Mouse (Mus musculus) stomach, embryonic 16.5 days (tissue): ENCODE measurements around the gene Cacng3. TPM values are rescaled to one million over a fixed set of nuclear protein-coding genes. Genes with fewer than 3 reads are reported as not detected.

ENCODE experiments used
- ATAC-seq: fragments of 200-750 bp; cut with Nextera tagmentation; 2 replicates; pipeline ENCODE4 v1.8.0; 2017; ENCODE audit warnings: moderate number of reproducible peaks, moderate TSS enrichment; ENCODE audit not compliant: insufficient read depth, low FRiP score
- H3K27ac ChIP-seq: fragments of 300-500 bp; sonication (generic); 2 replicates; pipeline ENCODE4 v1.5.1; 2014; ENCODE audit warnings: low read length
- H3K27me3 ChIP-seq: fragments of 300-500 bp; sonication (generic); 2 replicates; pipeline ENCODE4 v1.6.1; 2014; ENCODE audit warnings: low read length, control low read depth, mixed read lengths; ENCODE audit not compliant: control insufficient read depth, insufficient read depth
- H3K36me3 ChIP-seq: fragments of 300-500 bp; sonication (generic); 2 replicates; pipeline ENCODE4 v1.6.1; 2014; ENCODE audit warnings: low read length; ENCODE audit not compliant: control insufficient read depth, insufficient read depth
- H3K4me1 ChIP-seq: fragments of 300-500 bp; sonication (generic); 2 replicates; pipeline ENCODE4 v1.6.1; 2014; ENCODE audit warnings: low read length, control low read depth, mixed read lengths; ENCODE audit not compliant: control insufficient read depth, insufficient read depth
- H3K4me2 ChIP-seq: fragments of 300-500 bp; sonication (generic); 2 replicates; pipeline ENCODE4 v1.6.1; 2014; ENCODE audit warnings: low read depth, low read length, mixed read lengths
- H3K4me3 ChIP-seq: fragments of 300-500 bp; sonication (generic); replicated peaks from 2 replicates; pipeline ENCODE4 v1.5.1; 2014; ENCODE audit warnings: mild to moderate bottlenecking, low read length
- H3K9ac ChIP-seq: fragments of 300-500 bp; sonication (generic); 2 replicates; pipeline ENCODE4 v1.6.1; 2014; ENCODE audit warnings: low read length
- H3K9me3 ChIP-seq: fragments of 300-500 bp; sonication (generic); replicated peaks from 2 replicates; pipeline ENCODE4 v1.6.1; 2016; ENCODE audit warnings: low read length, control low read depth; ENCODE audit not compliant: control insufficient read depth
- WGBS: fragments of 180-500 bp; shearing (Covaris S2); extraction: QIAGEN DNeasy Blood & Tissue Kit; methylation state at CpG from one replicate; pipeline ENCODE4 v1.1.7; 2014; 5-methylcytosine and 5-hydroxymethylcytosine counted together
- polyA plus RNA-seq: library from polyadenylated mRNA; unstranded; fragments of >200 nt; fragmentation: Nextera tagmentation; extraction: Ambion mirVana; gene quantifications from 2 replicates; pipeline ENCODE4 v1.2.1, GENCODE M21; 2015

The Cacng3 gene
- polyA plus RNA-seq, 1 experiment from 2014 or later, result 0.14 TPM

GRCm38 (mm10) chr7:122649306-122649705 lies 21.0 kb upstream of the Cacng3 start:
- Histone ChIP-seq H3K4me1 (no peaks in the 10 kb centered on the region), H3K36me3 (no peaks in the 10 kb centered on the region), H3K4me2 (no peak overlapping the region), H3K9me3 (no peaks in the 10 kb centered on the region), H3K4me3 (no peak overlapping the region), H3K9ac (no peak overlapping the region), H3K27me3 (no peaks in the 10 kb centered on the region), H3K27ac (no peak overlapping the region)
- 81% methylated on average over 10 of the region's 10 CpGs for WGBS
- ATAC-seq, result no peak

- Histone ChIP-seq H3K4me1 (no peaks in the 10 kb centered on the region), H3K36me3 (no peaks in the 10 kb centered on the region), H3K9me3 (no peaks in the 10 kb centered on the region), H3K4me2 (no peak overlapping the region), H3K9ac (no peak overlapping the region), H3K27ac (no peak overlapping the region), H3K27me3 (no peaks in the 10 kb centered on the region), H3K4me3 (no peak overlapping the region)
- no peak for ATAC-seq
- WGBS, result 79% methylated on average over 3 of the region's 3 CpGs
These were observed 17.8 kb upstream of the Cacng3 start for GRCm38 (mm10) chr7:122652523-122652922.

- Histone ChIP-seq H3K9ac (no peak overlapping the region), H3K4me1 (no peaks in the 10 kb centered on the region), H3K9me3 (no peaks in the 10 kb centered on the region), H3K27ac (no peak overlapping the region), H3K27me3 (no peaks in the 10 kb centered on the region), H3K36me3 (no peaks in the 10 kb centered on the region), H3K4me2 (no peak overlapping the region), H3K4me3 (no peak overlapping the region)
- no peak for ATAC-seq
- WGBS, result 84% methylated on average over 3 of the region's 3 CpGs
These were observed 13.6 kb upstream of the Cacng3 start for GRCm38 (mm10) chr7:122656671-122657070.

- H3K27me3 ChIP-seq, result no peaks in the 10 kb centered on the region
- H3K4me1 ChIP-seq, result no peaks in the 10 kb centered on the region
- no peak overlapping the region for H3K27ac ChIP-seq
- H3K36me3 ChIP-seq, result no peaks in the 10 kb centered on the region
- ATAC-seq, result peak; percentile 44; the same call in 1 of the 2 replicates
- H3K4me2 ChIP-seq, result no peak overlapping the region
- no peak overlapping the region for H3K9ac ChIP-seq
- H3K4me3 ChIP-seq, result no peak overlapping the region
- H3K9me3 ChIP-seq, result no peaks in the 10 kb centered on the region
- WGBS, result 78% methylated on average over 5 of the region's 5 CpGs
These were observed 12.7 kb upstream of the Cacng3 start for GRCm38 (mm10) chr7:122657423-122658126.

GRCm38 (mm10) chr7:122665311-122666049 lies 4.8 kb upstream of the Cacng3 start:
- Histone ChIP-seq H3K9ac (no peak overlapping the region), H3K9me3 (no peaks in the 10 kb centered on the region), H3K36me3 (no peaks in the 10 kb centered on the region), H3K4me2 (no peak overlapping the region), H3K27ac (no peak overlapping the region), H3K4me1 (no peaks in the 10 kb centered on the region), H3K4me3 (no peak overlapping the region), H3K27me3 (no peaks in the 10 kb centered on the region)
- no peak for ATAC-seq
- 38% methylated on average over 7 of the region's 7 CpGs for WGBS

GRCm38 (mm10) chr7:122667903-122668302 lies 2.4 kb upstream of the Cacng3 start:
- no peak for ATAC-seq
- no peak overlapping the region for H3K27ac ChIP-seq
- H3K9me3 ChIP-seq, result no peaks in the 10 kb centered on the region
- no peaks in the 10 kb centered on the region for H3K4me1 ChIP-seq
- 26% methylated on average over 5 of the region's 5 CpGs for WGBS
- no peak overlapping the region for H3K9ac ChIP-seq
- H3K4me2 ChIP-seq, result no peak overlapping the region
- H3K4me3 ChIP-seq, result no peak overlapping the region
- H3K36me3 ChIP-seq, result no peaks in the 10 kb centered on the region
- peaks cover 6% of the 10 kb centered on the region; the same call in 1 of the 2 replicates for H3K27me3 ChIP-seq

- ATAC-seq, result peak; percentile 86
- H3K27ac ChIP-seq, result no peak overlapping the region
- WGBS, result 11% methylated on average over 45 of the region's 45 CpGs
- no peak overlapping the region for H3K4me2 ChIP-seq
- no peaks in the 10 kb centered on the region for H3K9me3 ChIP-seq
- peaks cover 6% of the 10 kb centered on the region; the same call in 1 of the 2 replicates for H3K27me3 ChIP-seq
- no peak overlapping the region for H3K9ac ChIP-seq
- no peaks in the 10 kb centered on the region for H3K4me1 ChIP-seq
- H3K36me3 ChIP-seq, result no peaks in the 10 kb centered on the region
- H3K4me3 ChIP-seq, result no peak overlapping the region
These were observed 765 bp downstream of the Cacng3 start for GRCm38 (mm10) chr7:122670873-122671641.

GRCm38 (mm10) chr7:122672981-122673380 lies 2.7 kb downstream of the Cacng3 start:
- 44% methylated on average over 5 of the region's 5 CpGs for WGBS
- Histone ChIP-seq H3K27me3 (peaks cover 6% of the 10 kb centered on the region; the same call in 1 of the 2 replicates), H3K27ac (no peak overlapping the region), H3K4me1 (no peaks in the 10 kb centered on the region), H3K9ac (no peak overlapping the region), H3K4me3 (no peak overlapping the region), H3K4me2 (no peak overlapping the region), H3K36me3 (no peaks in the 10 kb centered on the region), H3K9me3 (no peaks in the 10 kb centered on the region)
- ATAC-seq, result no peak

- no peak for ATAC-seq
- WGBS, result 77% methylated on average over 7 of the region's 7 CpGs
These were observed 4.9 kb downstream of the Cacng3 start for GRCm38 (mm10) chr7:122675207-122675606.

More at GRCm38 (mm10) chr7:122675207-122675606, 4.9 kb downstream of the Cacng3 start:
- Histone ChIP-seq H3K36me3 (no peaks in the 10 kb centered on the region), H3K4me1 (no peaks in the 10 kb centered on the region), H3K27me3 (peaks cover 6% of the 10 kb centered on the region; the same call in 1 of the 2 replicates), H3K4me2 (no peak overlapping the region), H3K9me3 (no peaks in the 10 kb centered on the region), H3K4me3 (no peak overlapping the region), H3K9ac (no peak overlapping the region), H3K27ac (no peak overlapping the region)
